9 mouse cellular contexts compared by ENCODE assay signal in the genomic region with DNA sequence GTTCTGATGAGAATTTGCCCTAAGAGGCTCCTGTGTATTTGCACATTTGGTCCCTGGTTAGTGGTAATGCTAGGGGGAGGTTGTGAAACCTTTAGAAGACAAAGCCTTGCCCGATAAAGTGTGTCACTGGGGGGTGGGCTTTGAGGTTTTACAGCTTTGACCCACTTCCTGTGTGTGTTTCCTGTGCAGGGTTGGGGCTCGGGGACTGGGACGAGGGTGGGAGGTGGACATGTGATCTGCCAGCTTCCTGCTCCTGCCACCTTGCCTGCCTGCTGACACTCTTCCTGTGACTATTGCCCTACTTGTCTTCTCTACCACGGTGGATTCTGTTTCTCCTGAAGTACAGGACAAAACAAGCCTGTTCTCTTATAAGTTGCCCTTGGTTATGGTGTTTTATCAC.
DNase-seq lines count a peak whose midpoint lies in the region.
"Had no signal": no experiment of that assay in that cellular context is flagged by ENCODE, and none has a peak within 500 bp of the region (broad histone marks: within the 10 kb centered on the region; RNA-seq: fewer than 3 reads in every experiment).

No protein-coding gene starts in this region.

- DNase-seq in adrenal gland, postnatal 14 days, result peak; percentile 28
- no peak for DNase-seq in adrenal gland, adult (ENCODE audit: inconsistent age in 2 of 2, low spot score in 1 of 2)
- DNase-seq in T-cell, adult 2 months (ENCODE audit: low spot score), result peak; percentile 96
- peak; percentile 51 for DNase-seq in lung, postnatal 36 days
- peak; percentile 82 to 86 for DNase-seq in spleen, postnatal 36 days (ENCODE audit: low spot score in 2 of 2)
- DNase-seq in left cerebral cortex, postnatal 36 days (ENCODE audit: low spot score in 2 of 2), result no peak
- DNase-seq in c-Kit-positive CD71-positive TER-119-positive erythroid progenitor cells, embryonic 14.5 days (ENCODE audit: low spot score), result no peak
- no peak for DNase-seq in urinary bladder, postnatal 36 days (ENCODE audit: low spot score in 2 of 2)
- DNase-seq: kidney, adult 11 months had no signal

- intact Hi-C loops in left cerebral cortex, postnatal 36 days (cut with DNase I), result loop anchor here (10.0 kb wide), 1 partner anchor 75 kb away; the partner anchor contains the start of gene Rbm24

Comparison
In these comparisons a context has a peak if more than half of its experiments do, and no peak if none do; other contexts are left out.
1. DNase-seq: peak in adrenal gland, postnatal 14 days (single experiment), T-cell, adult 2 months (single experiment), lung, postnatal 36 days (single experiment) and spleen, postnatal 36 days (2 of 2); none in adrenal gland, adult (0 of 2), left cerebral cortex, postnatal 36 days (0 of 2), c-Kit-positive CD71-positive TER-119-positive erythroid progenitor cells, embryonic 14.5 days (single experiment) and urinary bladder, postnatal 36 days (0 of 2).